Mouse (Mus musculus) liver, embryonic 14.5 days (tissue): ENCODE results near the gene Ap3s2.

ENCODE experiments used
- CTCF ChIP-seq: IDR thresholded peaks from 2 replicates; pipeline ENCODE4 v1.5.1; 2016; ENCODE audit warnings: antibody characterized with exemption, low read depth, control low read depth
- EP300 ChIP-seq: IDR thresholded peaks from 2 replicates; pipeline ENCODE4 v1.6.1; 2016; ENCODE audit warnings: antibody characterized with exemption, low read depth

DNA sequence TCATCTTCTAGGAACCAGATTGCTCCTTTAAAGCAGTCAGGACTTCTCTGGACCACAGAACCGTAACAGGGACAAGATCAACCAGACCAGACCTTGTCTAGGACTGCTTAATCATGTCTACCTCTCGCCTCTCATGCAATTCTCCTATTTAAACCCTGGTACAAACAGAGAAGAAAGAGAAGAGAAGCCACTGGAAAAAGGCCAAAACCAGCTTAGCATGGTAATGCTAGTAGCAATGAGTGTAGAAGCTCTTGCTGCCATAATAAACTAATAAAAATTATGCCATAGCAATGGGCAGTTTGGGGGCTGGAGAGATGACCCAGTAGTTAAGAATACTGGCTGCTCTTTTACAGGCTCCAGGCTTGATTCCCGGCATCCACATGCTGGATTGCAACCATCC is 13.5 kb downstream of the Ap3s2 start:
- TF ChIP-seq CTCF = no peak
- no peak for TF ChIP-seq EP300
